Mouse (Mus musculus) kidney, embryonic 14.5 days (tissue): ENCODE results near the gene Olfr352. TPM values are rescaled to one million over a fixed set of nuclear protein-coding genes. Genes with fewer than 3 reads are reported as not detected.

Source experiments
- ATAC-seq: fragments of 200-750 bp; cut with Nextera tagmentation; 2 replicates; pipeline ENCODE4 v1.8.0; 2017; ENCODE audit warnings: moderate number of reproducible peaks, mild to moderate bottlenecking, moderate TSS enrichment, moderate library complexity; ENCODE audit not compliant: low FRiP score, low TSS enrichment
- H3K27ac ChIP-seq: fragments of 300-500 bp; sonication (generic); 2 replicates; pipeline ENCODE4 v1.5.1; 2014; ENCODE audit warnings: low read depth, mild to moderate bottlenecking, low read length, moderate library complexity, mixed read lengths
- H3K27me3 ChIP-seq: fragments of 300-500 bp; sonication (generic); 2 replicates; pipeline ENCODE4 v1.6.1; 2014; ENCODE audit warnings: mild to moderate bottlenecking, low read length; ENCODE audit not compliant: control insufficient read depth, insufficient read depth
- H3K36me3 ChIP-seq: fragments of 300-500 bp; sonication (generic); 2 replicates; pipeline ENCODE4 v1.6.1; 2014; ENCODE audit warnings: low read length, mixed read lengths; ENCODE audit not compliant: control insufficient read depth, insufficient read depth
- H3K4me1 ChIP-seq: fragments of 300-500 bp; sonication (generic); 2 replicates; pipeline ENCODE4 v1.6.1; 2014; ENCODE audit warnings: low read length, mixed read lengths; ENCODE audit not compliant: control insufficient read depth, insufficient read depth
- H3K4me2 ChIP-seq: fragments of 300-500 bp; sonication (generic); replicated peaks from 2 replicates; pipeline ENCODE4 v1.6.1; 2014; ENCODE audit warnings: low read depth, mild to moderate bottlenecking, low read length
- H3K4me3 ChIP-seq: fragments of 300-500 bp; sonication (generic); 2 replicates; pipeline ENCODE4 v1.5.1; 2014; ENCODE audit warnings: mild to moderate bottlenecking, low read length
- H3K9ac ChIP-seq: fragments of 300-500 bp; sonication (generic); 2 replicates; pipeline ENCODE4 v1.6.1; 2014; ENCODE audit warnings: low read depth, mild to moderate bottlenecking, low read length, moderate library complexity
- H3K9me3 ChIP-seq: fragments of 300-500 bp; sonication (generic); 2 replicates; pipeline ENCODE4 v1.6.1; 2016; ENCODE audit warnings: low read length; ENCODE audit not compliant: control insufficient read depth
- WGBS: fragments of 180-500 bp; shearing (Covaris S2); extraction: QIAGEN DNeasy Blood & Tissue Kit; methylation state at CpG from one replicate; pipeline ENCODE4 v1.1.7; 2014; 5-methylcytosine and 5-hydroxymethylcytosine counted together
- polyA plus RNA-seq: library from polyadenylated mRNA; unstranded; fragments of >200 nt; fragmentation: Nextera tagmentation; extraction: Ambion mirVana; gene quantifications from 2 replicates; pipeline ENCODE4 v1.2.1, GENCODE M21; 2014

Gene Olfr352
- not detected in 2 replicates for polyA plus RNA-seq

DNA sequence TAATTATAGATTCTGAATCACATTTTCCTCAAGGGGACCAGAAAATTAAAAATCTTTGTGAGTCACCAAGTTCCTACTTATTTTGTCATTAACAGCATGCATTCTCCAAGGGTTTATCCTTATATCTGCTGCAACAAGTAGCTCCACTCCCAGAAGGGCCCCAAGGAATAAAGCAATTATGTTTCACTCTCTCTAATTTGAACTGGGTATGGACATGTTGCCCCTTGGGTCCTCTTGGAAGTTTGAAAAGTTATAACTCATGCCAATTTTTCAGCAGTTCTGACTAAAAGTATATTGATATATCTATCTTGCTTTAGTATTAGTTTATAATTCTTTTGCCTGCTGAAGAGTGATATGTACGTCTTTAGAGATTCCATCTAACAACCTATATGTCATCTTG is at the start of gene Olfr352:
Gene Olfr352, plus strand, starts transcription at position 301 of the 400 bp plus-strand sequence.
- no peaks in the 10 kb centered on the region for H3K36me3 ChIP-seq
- H3K27me3 ChIP-seq = no peaks in the 10 kb centered on the region
- no peaks in the 10 kb centered on the region for H3K4me1 ChIP-seq
- no peak within 1 kb of the TSS for H3K9ac ChIP-seq
- no peak within 1 kb of the TSS for H3K4me3 ChIP-seq
- H3K4me2 ChIP-seq = no peak within 1 kb of the TSS
- 0 out of 2 replicates have a peak, but pooled peaks cover 3% of the 10 kb centered on the region for H3K9me3 ChIP-seq
- ATAC-seq = no peak
- 91% methylated on average over 1 of the region's 1 CpGs for WGBS
- no peak within 1 kb of the TSS for H3K27ac ChIP-seq

DNA sequence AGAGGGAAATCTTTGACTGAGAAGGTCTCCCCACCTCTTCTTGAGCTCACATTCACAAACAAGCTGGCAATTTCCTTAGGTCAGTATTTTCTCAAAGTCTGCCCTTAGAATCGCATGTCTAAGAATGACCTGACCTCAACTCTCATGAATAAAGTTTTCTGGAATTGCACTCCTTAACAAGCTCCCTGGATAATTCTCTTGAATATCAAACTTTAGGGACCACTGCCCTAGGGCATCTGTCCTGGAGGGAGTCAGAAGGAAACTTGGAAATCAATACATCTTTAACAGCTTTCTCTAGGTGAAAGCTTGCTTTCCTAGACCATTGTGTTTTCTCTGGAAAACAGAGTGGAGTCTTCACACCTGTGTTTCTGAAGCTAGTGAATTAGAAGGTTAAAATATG is 22.2 kb upstream of the Olfr352 start, which contains the start of gene Olfr350:
Gene Olfr350, plus strand, starts transcription at position 301 of the 400 bp plus-strand sequence.
- no peaks in the 10 kb centered on the region for H3K36me3 ChIP-seq
- no peak within 1 kb of the TSS for H3K4me3 ChIP-seq
- no peak for ATAC-seq
- H3K4me2 ChIP-seq = no peak within 1 kb of the TSS
- peaks cover 7% of the 10 kb centered on the region for H3K9me3 ChIP-seq
- H3K27me3 ChIP-seq = no peaks in the 10 kb centered on the region
- H3K4me1 ChIP-seq = no peaks in the 10 kb centered on the region
- no peak within 1 kb of the TSS for H3K9ac ChIP-seq
- H3K27ac ChIP-seq = no peak within 1 kb of the TSS
- 88% methylated on average over 1 of the region's 1 CpGs for WGBS

DNA sequence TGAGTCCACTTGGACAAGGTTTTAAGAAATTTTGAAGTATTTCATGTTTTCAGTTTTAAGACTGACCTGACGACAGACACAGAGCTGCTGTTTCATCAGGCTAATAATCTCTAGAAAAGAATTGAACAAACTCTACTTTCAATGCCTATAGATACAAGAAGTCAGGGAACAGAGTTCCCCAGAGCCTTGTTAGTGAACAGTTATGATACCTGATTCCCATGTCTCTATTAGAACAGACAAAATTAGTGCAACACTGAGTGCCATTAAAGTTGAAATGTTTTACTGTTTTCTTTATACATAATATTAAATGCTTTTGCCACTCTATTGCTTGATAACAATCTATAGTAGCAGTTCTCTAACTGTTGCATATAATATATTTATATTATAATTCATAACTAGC is 5.7 kb upstream of the Olfr352 start, which contains the start of gene Olfr351:
Gene Olfr351, minus strand, starts transcription at position 101 of the 400 bp plus-strand sequence.
- no peaks in the 10 kb centered on the region for H3K9me3 ChIP-seq
- no peak within 1 kb of the TSS for H3K27ac ChIP-seq
- WGBS = 85% methylated on average over 1 of the region's 1 CpGs
- H3K9ac ChIP-seq = no peak within 1 kb of the TSS
- H3K36me3 ChIP-seq = no peaks in the 10 kb centered on the region
- ATAC-seq = no peak
- H3K4me1 ChIP-seq = no peaks in the 10 kb centered on the region
- no peaks in the 10 kb centered on the region for H3K27me3 ChIP-seq
- no peak within 1 kb of the TSS for H3K4me3 ChIP-seq
- no peak within 1 kb of the TSS for H3K4me2 ChIP-seq

DNA sequence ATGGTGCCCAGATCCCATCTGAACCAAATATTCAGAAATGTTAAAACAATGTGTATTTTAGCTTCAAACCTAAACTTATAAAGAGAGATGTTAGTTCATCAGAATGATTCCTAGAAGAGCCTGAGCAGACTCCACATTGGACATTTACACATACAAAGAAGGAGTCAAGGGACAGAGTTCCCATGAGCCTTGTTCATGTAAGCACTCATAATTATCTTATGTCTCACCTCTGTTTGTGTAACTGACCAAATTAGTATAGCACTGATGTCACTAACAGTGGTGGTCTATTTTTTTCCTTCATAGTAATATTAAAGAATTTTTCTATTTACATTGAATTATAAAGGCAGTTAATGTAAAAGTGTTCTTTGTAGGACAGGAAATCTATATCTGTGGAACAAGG is 24.6 kb downstream of the Olfr352 start, which contains the start of gene Olfr353:
Gene Olfr353, minus strand, starts transcription at position 101 of the 400 bp plus-strand sequence.
- Histone ChIP-seq H3K4me1 (no peaks in the 10 kb centered on the region), H3K4me3 (no peak within 1 kb of the TSS), H3K9me3 (peaks cover 4% of the 10 kb centered on the region; the same call in 1 of the 2 replicates), H3K9ac (no peak within 1 kb of the TSS), H3K27me3 (no peaks in the 10 kb centered on the region), H3K36me3 (no peaks in the 10 kb centered on the region), H3K27ac (no peak within 1 kb of the TSS), H3K4me2 (no peak within 1 kb of the TSS)
- no peak for ATAC-seq

DNA sequence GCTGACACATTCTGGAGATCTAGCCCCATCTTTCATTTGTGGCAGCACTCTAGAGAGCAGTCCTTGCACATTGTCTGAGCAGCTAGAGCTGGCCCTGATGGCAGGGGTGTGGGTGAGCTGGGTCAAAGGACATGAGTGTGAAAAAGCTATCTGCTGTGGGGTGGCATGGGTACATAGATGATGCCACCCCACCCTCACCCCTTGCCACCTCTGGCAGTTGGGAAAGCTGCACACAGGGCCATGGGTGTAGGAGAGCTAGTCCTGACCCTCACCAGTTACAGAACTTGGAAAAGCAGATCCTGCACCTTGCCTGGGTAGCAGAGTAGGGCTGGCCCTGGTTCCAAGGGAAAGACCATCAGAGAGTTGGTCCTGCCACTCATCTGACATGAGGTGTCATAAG is 28.9 kb downstream of the Olfr352 start:
- ATAC-seq = no peak
- Histone ChIP-seq H3K27me3 (no peaks in the 10 kb centered on the region), H3K4me1 (no peaks in the 10 kb centered on the region), H3K4me3 (no peak overlapping the region), H3K27ac (no peak overlapping the region), H3K36me3 (no peaks in the 10 kb centered on the region), H3K9me3 (peaks cover 4% of the 10 kb centered on the region; the same call in 1 of the 2 replicates), H3K9ac (no peak overlapping the region), H3K4me2 (no peak overlapping the region)

DNA sequence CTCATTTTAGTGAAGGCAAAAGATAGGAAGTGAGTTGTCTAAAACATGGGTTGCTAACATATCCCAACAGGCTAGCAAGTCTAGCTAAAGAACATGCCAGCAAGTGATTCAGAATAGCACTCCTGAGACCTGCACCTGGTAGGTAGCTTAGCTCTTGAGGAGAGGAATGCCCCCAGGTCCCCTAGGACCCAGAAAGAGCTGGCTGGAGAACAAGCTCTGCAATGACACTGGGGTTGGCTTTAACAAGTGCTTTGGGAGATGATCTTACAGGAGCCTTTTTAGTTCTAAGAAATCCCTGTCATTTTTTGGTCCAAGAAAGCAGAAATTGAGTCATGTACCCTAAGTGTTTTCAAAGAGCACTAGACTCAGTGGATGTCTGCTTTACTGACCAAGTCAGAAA is 37.1 kb downstream of the Olfr352 start, which contains the start of gene Olfr354:
Gene Olfr354, plus strand, starts transcription at position 301 of the 400 bp plus-strand sequence.
- H3K9ac ChIP-seq = no peak within 1 kb of the TSS
- H3K4me2 ChIP-seq = no peak within 1 kb of the TSS
- H3K4me3 ChIP-seq = no peak within 1 kb of the TSS
- no peaks in the 10 kb centered on the region for H3K36me3 ChIP-seq
- H3K27me3 ChIP-seq = no peaks in the 10 kb centered on the region
- ATAC-seq = no peak
- peaks cover 8% of the 10 kb centered on the region; the same call in 1 of the 2 replicates for H3K9me3 ChIP-seq
- H3K4me1 ChIP-seq = no peaks in the 10 kb centered on the region
- H3K27ac ChIP-seq = no peak within 1 kb of the TSS

Other genes starting within 250 kb of the Olfr352 start
- gene Olfr345, start 228.4 kb upstream of the Olfr352 start, polyA plus RNA-seq = not detected in 2 replicates
- gene Olfr346, start 182.7 kb upstream of the Olfr352 start, polyA plus RNA-seq = not detected in 2 replicates
- not detected in 2 replicates for gene Olfr347, start 136.6 kb upstream of the Olfr352 start, polyA plus RNA-seq
- not detected in 2 replicates for gene Olfr348, start 84.2 kb upstream of the Olfr352 start, polyA plus RNA-seq
- gene Olfr50, start 77.9 kb upstream of the Olfr352 start, polyA plus RNA-seq = not detected in 2 replicates
- not detected in 2 replicates for gene Olfr3, start 51.4 kb upstream of the Olfr352 start, polyA plus RNA-seq
- gene Olfr350, start 22.1 kb upstream of the Olfr352 start, polyA plus RNA-seq = not detected in 2 replicates
- gene Olfr351, start 5.8 kb upstream of the Olfr352 start, polyA plus RNA-seq = not detected in 2 replicates
- not detected in 2 replicates for gene Olfr353, start 24.5 kb downstream of the Olfr352 start, polyA plus RNA-seq
- gene Olfr354, start 37.2 kb downstream of the Olfr352 start, polyA plus RNA-seq = not detected in 2 replicates
- not detected in 2 replicates for gene Olfr355, start 60.4 kb downstream of the Olfr352 start, polyA plus RNA-seq
- not detected in 2 replicates for gene Olfr356, start 68.7 kb downstream of the Olfr352 start, polyA plus RNA-seq
- gene Olfr357, start 125.4 kb downstream of the Olfr352 start, polyA plus RNA-seq = not detected in 2 replicates
- gene Olfr358, start 140.9 kb downstream of the Olfr352 start, polyA plus RNA-seq = not detected in 2 replicates
- gene Olfr360, start 197.3 kb downstream of the Olfr352 start, polyA plus RNA-seq = not detected in 2 replicates
- gene Olfr361, start 220.8 kb downstream of the Olfr352 start, polyA plus RNA-seq = not detected in 2 replicates
- gene Olfr362, start 249.4 kb downstream of the Olfr352 start, polyA plus RNA-seq = not detected in 2 replicates